Mouse (Mus musculus): ENCODE measurements around the gene Trak2.
"Not testable (repeated sequence)": the region's sequence is repeated elsewhere in the genome, so short reads cannot be mapped to it uniquely, and the experiment has no call there.

The Trak2 gene

GRCm38 (mm10) chr1:58953686-58954434, 19.4 kb downstream of the Trak2 start:
- no peak for DNase-seq (ENCODE audit: low spot score)

GRCm38 (mm10) chr1:58952997-58953396, 20.2 kb downstream of the Trak2 start:
- DNase-seq (ENCODE audit: low spot score), result no peak

GRCm38 (mm10) chr1:58952526-58952925, 20.7 kb downstream of the Trak2 start:
- DNase-seq (ENCODE audit: low spot score), result no peak

- no peak for DNase-seq (ENCODE audit: low spot score)
Observed at GRCm38 (mm10) chr1:58951841-58952240, 21.4 kb downstream of the Trak2 start.

DNA sequence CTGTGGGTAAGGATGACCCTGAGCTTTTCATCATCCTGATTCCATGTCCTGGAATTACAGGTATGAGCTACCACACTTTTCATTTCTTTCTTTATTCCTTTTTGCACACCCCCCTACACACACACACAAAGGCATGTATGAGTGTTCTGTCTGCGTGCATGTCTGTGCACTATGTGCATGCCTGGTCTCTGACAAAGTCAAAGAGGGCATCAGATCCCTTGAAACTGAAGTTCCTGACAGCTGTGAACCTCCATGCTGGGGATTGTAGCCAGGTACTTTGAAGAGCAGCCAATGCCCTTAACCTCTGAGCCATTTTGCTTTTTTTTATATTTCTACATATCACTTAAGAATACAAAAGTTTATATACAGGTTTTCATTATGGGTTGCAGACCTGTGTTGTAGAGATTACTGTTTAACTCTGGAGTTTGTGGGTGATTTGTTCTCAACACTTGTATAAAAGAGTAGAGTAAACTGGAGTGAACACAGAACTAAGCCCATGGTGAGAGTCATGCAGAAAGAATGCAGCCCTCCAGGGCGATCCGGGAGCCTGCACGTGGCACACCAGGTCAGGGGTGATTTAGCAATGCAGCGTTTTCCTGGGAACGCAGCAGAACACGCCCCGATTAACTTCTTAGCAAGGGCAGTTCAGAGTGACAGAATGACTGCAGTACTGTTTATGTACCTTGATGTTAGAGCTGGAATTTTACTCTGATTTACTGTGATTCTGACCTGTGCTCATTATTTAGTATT, 22.2 kb downstream of the Trak2 start:
- no peak for DNase-seq (ENCODE audit: low spot score)

DNA sequence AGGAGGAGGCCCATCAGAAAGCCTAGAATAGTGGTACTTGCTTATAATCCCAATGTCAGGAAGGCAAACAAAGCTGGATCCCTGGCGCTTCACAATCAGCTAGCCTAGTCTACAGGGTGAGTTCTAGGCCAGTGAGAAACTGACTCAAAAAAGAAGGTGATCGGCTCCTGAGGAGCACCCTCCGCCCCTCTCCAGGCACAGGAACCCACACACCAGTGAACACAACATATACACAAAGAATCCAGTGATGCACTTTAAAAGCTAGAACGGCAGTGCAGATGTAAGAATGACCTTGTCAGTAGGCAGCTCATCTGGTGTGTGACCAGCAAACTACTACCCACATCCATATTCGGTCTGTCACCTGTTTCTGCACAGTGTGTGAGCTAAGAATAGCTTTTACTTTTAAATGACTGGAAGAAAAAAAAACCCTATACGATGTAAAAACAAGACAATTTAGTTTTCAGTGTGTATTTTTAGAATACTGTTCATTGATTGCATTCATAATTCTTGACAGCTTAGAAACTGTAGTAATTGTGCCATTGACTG, 23.6 kb downstream of the Trak2 start:
- no peak for DNase-seq (ENCODE audit: low spot score)

DNA sequence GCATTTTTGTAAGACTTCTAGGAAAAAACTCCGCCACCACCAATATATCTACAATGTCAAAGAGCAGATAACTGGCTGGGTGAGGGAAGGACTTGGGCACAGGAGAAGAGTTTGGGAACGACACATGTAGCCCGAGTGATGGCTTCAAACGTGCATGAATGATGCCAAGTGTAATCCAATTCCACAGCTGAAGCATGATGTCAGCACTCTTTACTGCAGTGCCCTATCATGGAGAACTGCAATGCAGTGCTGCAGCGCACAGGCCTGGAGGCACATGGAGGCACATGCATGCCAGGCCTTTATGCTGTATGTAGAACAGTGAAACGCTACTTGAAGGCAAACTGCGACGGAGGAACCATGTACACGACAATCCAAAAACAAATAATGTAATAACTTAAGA, 26.5 kb downstream of the Trak2 start:
- DNase-seq (ENCODE audit: low spot score), result no peak

DNA sequence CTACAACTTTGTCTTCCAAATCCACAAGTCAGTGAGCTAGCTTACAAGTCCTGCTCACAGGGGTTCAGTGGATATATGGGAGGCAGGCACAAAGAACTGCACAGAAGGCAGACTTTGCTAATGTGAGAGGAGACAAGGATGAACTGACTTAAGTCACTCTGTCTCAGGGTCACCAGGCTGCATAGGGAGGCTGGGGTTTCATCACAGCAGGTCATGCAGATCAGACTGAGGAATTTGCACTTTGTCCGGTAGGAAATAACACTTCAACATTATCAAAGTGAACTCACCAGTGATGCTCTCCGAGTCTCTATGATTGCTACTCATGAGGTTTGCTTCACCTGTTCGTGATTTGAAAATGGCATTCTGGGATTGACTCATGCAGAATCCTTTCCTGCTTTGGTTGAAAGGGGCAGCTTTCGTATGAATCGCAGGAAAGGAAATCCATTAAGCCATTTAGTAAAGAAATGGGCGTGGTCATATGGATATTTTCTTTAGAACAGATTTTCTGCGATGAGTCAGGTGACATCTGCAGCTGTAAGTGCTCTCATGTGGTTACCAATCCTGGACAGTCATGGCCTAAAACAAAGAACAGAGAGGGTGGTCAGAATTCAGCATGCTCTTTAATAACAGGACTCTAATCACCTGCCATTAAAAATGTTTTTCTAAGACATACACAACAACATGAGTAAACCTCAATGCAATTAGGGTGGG, 27.1 kb downstream of the Trak2 start:
- no peak for DNase-seq (ENCODE audit: low spot score)

- no peak for DNase-seq (ENCODE audit: low spot score)
Observed at GRCm38 (mm10) chr1:58945523-58945922, 27.7 kb downstream of the Trak2 start.

GRCm38 (mm10) chr1:58937606-58938099, 35.6 kb downstream of the Trak2 start:
- no peak for DNase-seq (ENCODE audit: low spot score)

DNA sequence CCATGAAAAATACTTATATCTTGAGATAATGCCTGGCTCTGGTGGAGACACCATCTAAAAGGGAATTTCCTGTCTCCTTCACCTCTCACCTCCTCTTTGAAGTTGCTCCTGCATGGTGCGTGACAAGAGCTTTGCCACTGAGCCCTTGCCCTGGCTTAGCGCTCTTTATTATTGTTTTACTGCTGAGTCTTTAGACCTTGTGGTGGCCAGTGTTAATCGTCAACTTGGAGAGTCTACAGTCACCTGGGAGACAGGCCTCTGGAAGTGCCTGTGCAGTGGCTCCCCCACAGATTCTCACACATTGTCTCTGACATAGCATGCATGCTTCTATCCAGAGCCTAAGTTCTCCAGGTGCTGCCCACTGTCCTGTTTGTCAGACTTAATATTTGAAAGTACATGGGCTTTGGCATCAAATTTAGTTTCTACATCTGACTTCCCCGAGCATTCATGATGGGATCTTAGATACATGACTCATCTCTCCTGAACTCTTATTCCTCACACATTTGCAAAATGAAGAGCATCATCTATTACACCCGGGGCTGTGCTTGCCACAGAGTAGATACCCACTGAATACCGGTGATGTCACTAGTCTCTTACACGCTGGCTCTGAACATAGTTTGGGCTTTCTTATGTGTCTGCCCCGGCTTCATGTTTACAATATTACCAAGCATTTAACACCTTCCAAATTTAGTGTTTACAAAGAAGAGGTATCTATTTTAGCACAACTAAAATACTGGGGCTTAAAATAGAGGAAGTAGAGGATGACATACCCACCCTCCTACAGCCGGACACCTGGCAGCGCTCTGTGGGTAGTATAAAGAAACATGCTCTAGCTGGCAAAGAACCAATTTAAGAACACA, 36.3 kb downstream of the Trak2 start:
- DNase-seq (ENCODE audit: low spot score), result no peak

DNA sequence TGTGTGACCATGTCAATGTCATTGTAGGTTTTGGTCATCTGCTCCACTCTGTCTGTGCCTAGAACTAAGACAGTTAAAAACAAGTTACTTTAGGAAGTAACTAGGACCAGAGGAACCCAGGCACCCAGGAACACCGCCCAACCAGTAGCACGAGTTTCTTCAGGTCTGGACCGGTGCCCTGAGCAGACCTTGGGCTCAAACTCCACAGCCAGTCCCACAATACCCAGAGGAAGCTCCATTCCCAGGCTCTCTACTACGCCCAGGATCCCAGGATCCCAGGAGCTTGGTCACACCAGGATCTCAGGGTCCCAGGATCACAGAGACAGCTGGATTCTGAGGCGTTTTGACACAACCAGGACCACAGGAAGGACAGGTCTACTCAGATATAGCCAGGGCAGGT, 46.6 kb downstream of the Trak2 start:
- DNase-seq (ENCODE audit: low spot score), result no peak

DNA sequence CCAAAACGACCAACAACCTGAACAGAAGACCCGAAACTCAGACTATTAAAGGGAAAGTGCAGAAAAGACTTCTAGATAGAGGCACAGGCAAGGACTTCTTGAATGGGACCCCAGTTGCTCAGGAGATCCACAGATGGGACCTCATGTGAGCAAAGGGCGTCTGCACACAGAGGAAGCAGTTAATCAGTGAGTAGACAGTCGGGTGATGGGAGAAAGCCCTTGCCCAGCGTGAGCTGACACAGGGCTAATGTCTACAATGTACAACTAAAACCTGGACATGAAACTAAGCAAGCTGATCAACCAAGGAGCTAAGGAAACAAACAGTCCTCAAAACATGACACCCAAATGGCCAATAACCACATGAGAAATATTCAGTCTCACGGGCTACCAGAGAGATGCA, 55.7 kb downstream of the Trak2 start:
- DNase-seq (ENCODE audit: low spot score), result no peak

- DNase-seq (ENCODE audit: low spot score), result no peak
Observed at GRCm38 (mm10) chr1:58909636-58910272, 63.5 kb downstream of the Trak2 start.

- DNase-seq (ENCODE audit: low spot score), result no peak
Observed at GRCm38 (mm10) chr1:58903681-58904080, 69.5 kb downstream of the Trak2 start.

DNA sequence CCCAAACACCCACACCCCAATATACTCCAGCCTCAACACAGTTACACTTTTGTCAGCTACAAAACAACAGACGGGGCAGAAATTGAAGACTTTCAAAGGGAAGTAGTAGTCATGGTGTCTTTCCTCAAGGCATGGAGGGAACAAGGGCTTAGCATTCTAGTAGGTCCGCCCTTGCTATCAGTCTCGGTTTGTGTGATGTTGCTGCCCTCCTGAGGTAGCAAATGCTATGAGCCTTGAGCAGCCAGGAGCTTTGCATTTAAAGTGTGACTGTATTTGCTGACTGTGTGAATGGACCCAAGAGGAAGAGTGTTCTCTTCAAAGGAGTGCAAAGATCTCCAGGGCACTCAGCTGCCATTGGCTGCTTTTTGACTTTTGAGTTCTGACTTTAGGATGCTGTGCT, 75.7 kb downstream of the Trak2 start:
- not testable (repeated sequence) for DNase-seq (ENCODE audit: low spot score)

DNA sequence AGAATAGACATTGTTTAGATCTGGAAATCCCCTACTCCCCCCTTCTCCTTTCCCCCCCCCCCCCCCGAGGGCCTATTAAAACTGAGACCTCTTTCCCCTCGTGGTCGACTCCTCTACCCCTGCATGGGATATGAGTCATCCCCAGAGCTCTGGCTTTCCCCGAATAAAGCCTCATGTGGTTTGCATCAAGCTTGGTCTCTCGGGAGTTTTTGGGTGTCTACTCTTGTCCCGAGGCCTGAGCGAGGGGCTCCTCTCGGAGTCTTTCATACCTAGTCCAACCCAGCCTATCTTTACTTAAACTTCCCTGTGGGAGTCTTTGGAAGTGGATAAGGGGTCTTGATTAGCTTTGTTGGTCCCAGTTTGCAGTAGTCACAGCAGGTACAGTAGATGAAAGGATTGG, 80.8 kb downstream of the Trak2 start:
- not testable (repeated sequence) for DNase-seq (ENCODE audit: low spot score)

GRCm38 (mm10) chr1:58891481-58892170, 81.6 kb downstream of the Trak2 start:
- not testable (repeated sequence) for DNase-seq (ENCODE audit: low spot score)

DNA sequence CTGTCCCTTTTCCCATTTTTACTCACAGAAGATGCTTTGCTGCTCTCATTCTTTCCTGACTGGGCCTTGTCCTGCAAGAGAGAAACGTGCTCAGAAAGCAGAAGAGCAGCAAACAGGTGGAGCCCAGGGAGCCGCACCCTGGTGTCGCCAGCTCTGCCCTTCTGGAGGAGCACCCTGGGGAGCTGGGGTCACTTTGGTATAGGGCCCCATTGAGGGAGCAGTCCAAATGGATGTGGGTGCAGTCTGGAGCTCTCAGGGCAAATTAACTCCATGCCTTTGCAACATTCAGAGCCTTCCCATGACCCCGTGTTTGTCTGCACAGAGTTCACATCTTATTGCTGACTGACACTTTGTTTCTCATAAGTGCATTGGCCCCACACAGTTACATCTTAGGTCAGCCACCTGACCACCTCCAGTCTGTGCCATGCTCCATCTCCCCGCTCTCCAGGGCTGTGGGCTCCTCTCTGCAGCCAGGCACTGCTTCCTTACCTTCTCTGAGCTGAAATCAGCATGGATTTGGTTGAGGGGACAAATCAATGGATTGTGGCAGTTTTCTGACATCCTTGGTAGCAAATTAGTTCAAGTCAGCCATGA, 82.4 kb downstream of the Trak2 start:
- not testable (repeated sequence) for DNase-seq (ENCODE audit: low spot score)

Data from ovary, postnatal 10 days (tissue).